Mouse (Mus musculus): Measurements from ENCODE around the gene U2af1. TPM values are rescaled to one million over a fixed set of nuclear protein-coding genes. Genes with fewer than 3 reads are reported as not detected.
"Not testable (repeated sequence)": the region's sequence is repeated elsewhere in the genome, so short reads cannot be mapped to it uniquely, and the experiment has no call there.

The U2af1 gene
- 13.0 and 21.9 TPM in 2 replicates for total RNA-seq (2015; ENCODE audit: low replicate concordance)
- total RNA-seq (2017; ENCODE audit: low replicate concordance): 69.0 and 110 TPM in 2 replicates

GRCm38 (mm10) chr17:31658468-31659185 is at the start of gene U2af1:
Gene U2af1, minus strand, starts transcription at chr17:31658892.
- ATAC-seq (replicated peaks; ENCODE audit: low FRiP score, poor library complexity, severe bottlenecking): peak; percentile 99

- ATAC-seq (replicated peaks; ENCODE audit: low FRiP score, poor library complexity, severe bottlenecking): no peak
Measured at GRCm38 (mm10) chr17:31705271-31706020, 46.8 kb upstream of the U2af1 start.

GRCm38 (mm10) chr17:31703276-31703980 is 44.7 kb upstream of the U2af1 start:
- ATAC-seq (replicated peaks; ENCODE audit: low FRiP score, poor library complexity, severe bottlenecking): no peak

GRCm38 (mm10) chr17:31698347-31698746 is 39.7 kb upstream of the U2af1 start:
- no peak for ATAC-seq (replicated peaks; ENCODE audit: low FRiP score, poor library complexity, severe bottlenecking)

GRCm38 (mm10) chr17:31695356-31695755 is 36.7 kb upstream of the U2af1 start:
- not testable (repeated sequence) for ATAC-seq (replicated peaks; ENCODE audit: low FRiP score, poor library complexity, severe bottlenecking)

GRCm38 (mm10) chr17:31694949-31695348 is 36.3 kb upstream of the U2af1 start:
- ATAC-seq (replicated peaks; ENCODE audit: low FRiP score, poor library complexity, severe bottlenecking): no peak

- no peak; the same call in 1 of the 2 replicates for ATAC-seq (replicated peaks; ENCODE audit: low FRiP score, poor library complexity, severe bottlenecking)
Measured at GRCm38 (mm10) chr17:31694023-31694376, 35.3 kb upstream of the U2af1 start.

- ATAC-seq (replicated peaks; ENCODE audit: low FRiP score, poor library complexity, severe bottlenecking): no peak; the same call in 1 of the 2 replicates
Measured at GRCm38 (mm10) chr17:31693330-31694022, 34.8 kb upstream of the U2af1 start.

- ATAC-seq (replicated peaks; ENCODE audit: low FRiP score, poor library complexity, severe bottlenecking): no peak
Measured at GRCm38 (mm10) chr17:31692918-31693317, 34.2 kb upstream of the U2af1 start.

- ATAC-seq (replicated peaks; ENCODE audit: low FRiP score, poor library complexity, severe bottlenecking): no peak
Measured at GRCm38 (mm10) chr17:31689606-31690005, 30.9 kb upstream of the U2af1 start.

- ATAC-seq (replicated peaks; ENCODE audit: low FRiP score, poor library complexity, severe bottlenecking): no peak
Measured at GRCm38 (mm10) chr17:31688112-31688511, 29.4 kb upstream of the U2af1 start.

- no peak for ATAC-seq (replicated peaks; ENCODE audit: low FRiP score, poor library complexity, severe bottlenecking)
Measured at GRCm38 (mm10) chr17:31686225-31686564, 27.5 kb upstream of the U2af1 start.

GRCm38 (mm10) chr17:31685514-31686224 is 27.0 kb upstream of the U2af1 start:
- ATAC-seq (replicated peaks; ENCODE audit: low FRiP score, poor library complexity, severe bottlenecking): peak; percentile 67

- ATAC-seq (replicated peaks; ENCODE audit: low FRiP score, poor library complexity, severe bottlenecking): no peak
Measured at GRCm38 (mm10) chr17:31680450-31680849, 21.8 kb upstream of the U2af1 start.

- no peak for ATAC-seq (replicated peaks; ENCODE audit: low FRiP score, poor library complexity, severe bottlenecking)
Measured at GRCm38 (mm10) chr17:31677507-31677906, 18.8 kb upstream of the U2af1 start, which contains the start of gene Cryaa. Gene Cryaa, plus strand, starts transcription at chr17:31677807.

- no peak for ATAC-seq (replicated peaks; ENCODE audit: low FRiP score, poor library complexity, severe bottlenecking)
Measured at GRCm38 (mm10) chr17:31674426-31674825, 15.7 kb upstream of the U2af1 start.

GRCm38 (mm10) chr17:31672279-31672678 is 13.6 kb upstream of the U2af1 start:
- ATAC-seq (replicated peaks; ENCODE audit: low FRiP score, poor library complexity, severe bottlenecking): no peak

- no peak for ATAC-seq (replicated peaks; ENCODE audit: low FRiP score, poor library complexity, severe bottlenecking)
Measured at GRCm38 (mm10) chr17:31671698-31672097, 13.0 kb upstream of the U2af1 start.

GRCm38 (mm10) chr17:31670163-31670562 is 11.5 kb upstream of the U2af1 start:
- no peak for ATAC-seq (replicated peaks; ENCODE audit: low FRiP score, poor library complexity, severe bottlenecking)
